ENCODE assay signal across 8 mouse cellular contexts in the genomic region with DNA sequence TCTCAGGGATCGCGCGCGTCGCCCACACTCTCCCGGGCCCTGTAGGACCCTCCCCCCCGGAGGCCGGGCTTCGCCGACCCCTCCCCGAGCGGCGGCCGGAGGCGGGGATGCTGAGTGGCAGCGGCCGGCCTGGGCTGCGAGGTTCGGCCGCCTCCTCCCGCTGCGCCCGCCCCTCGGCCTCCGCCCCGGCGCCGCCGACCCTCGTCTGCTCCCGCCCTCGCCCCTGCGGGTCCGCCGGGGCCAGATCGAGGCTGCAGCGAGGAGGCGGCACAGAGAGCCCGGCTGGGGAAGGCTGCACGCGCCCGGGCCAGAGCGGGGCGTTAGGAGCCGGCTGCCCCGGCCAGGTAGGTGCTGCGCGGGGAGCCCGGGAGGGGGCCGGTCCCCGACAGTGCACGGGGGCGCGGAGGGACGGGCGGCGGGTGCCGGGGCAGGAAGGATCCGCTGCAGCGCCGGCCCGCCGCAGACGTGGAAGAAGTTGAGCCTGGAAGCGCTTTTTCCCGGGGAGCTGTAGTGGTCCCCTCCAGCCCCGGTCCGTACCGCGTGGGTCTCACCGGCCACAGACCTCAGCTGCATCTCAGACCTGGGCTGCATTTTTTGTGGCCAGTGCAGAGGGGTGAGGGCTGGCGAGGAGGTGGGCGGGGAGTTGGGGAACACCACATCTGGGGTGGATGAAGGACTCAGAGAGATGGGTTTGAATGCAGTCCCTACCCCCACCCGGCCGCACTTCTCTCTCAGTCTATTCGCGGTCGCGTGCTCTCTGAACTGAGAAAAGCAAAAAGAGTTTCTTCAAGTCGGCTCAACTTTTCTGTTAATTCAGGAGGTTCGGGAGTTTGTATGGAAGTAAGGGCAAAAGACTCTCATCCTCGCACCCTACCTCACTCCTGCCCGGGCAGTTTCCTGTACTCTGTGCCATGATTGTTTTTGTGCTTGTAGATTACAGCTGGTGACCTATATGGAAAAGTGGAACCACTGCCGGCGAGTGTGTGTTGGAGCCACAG. TPM values are rescaled to one million over a fixed set of nuclear protein-coding genes. Genes with fewer than 3 reads are reported as not detected.
DNase-seq lines count a peak whose midpoint lies in the region; ATAC-seq and TF ChIP-seq lines count a peak whose summit lies in the region.

A gene (plus strand): TSS at position 234 of the 998 bp plus-strand sequence.

- no peaks in the 10 kb centered on the region; the same call in 1 of the 2 replicates for H3K27me3 ChIP-seq in heart, adult 2 months (ENCODE audit: control insufficient read depth, insufficient read depth, low read length)
- H3K27me3 ChIP-seq in kidney, embryonic 15.5 days, result no peaks in the 10 kb centered on the region
- peaks cover 67% of the 10 kb centered on the region for H3K27me3 ChIP-seq in liver, embryonic 13.5 days

- TF ChIP-seq POLR2A in heart, adult 2 months (IDR thresholded peaks at IDR 0.05; ENCODE audit: insufficient read depth, low read depth, low read length), result no peak

- no peaks in the 10 kb centered on the region for H3K79me2 ChIP-seq in heart, adult 2 months (replicated peaks; ENCODE audit: control insufficient read depth, insufficient read depth, low read length)

- 0 out of 2 replicates have a peak, but pooled peaks cover 4% of the 10 kb centered on the region for H3K9me3 ChIP-seq in kidney, embryonic 15.5 days (replicated peaks)
- no peaks in the 10 kb centered on the region for H3K9me3 ChIP-seq in liver, embryonic 13.5 days (replicated peaks)

- WGBS in heart, adult 2 months, result 1% methylated on average over 85 of the region's 85 CpGs
- under 1% methylated on average over 78 of the region's 85 CpGs for WGBS in kidney, embryonic 15.5 days
- under 1% methylated on average over 85 of the region's 85 CpGs for WGBS in liver, embryonic 13.5 days (ENCODE audit: insufficient replicate concordance)

- peak; percentile 90 for ATAC-seq in kidney, embryonic 15.5 days (replicated peaks; ENCODE audit: low FRiP score)
- peak; percentile 58 for ATAC-seq in liver, embryonic 13.5 days (ENCODE audit: low read depth)

- peak within 1 kb of the TSS; percentile 79 for H3K4me2 ChIP-seq in kidney, embryonic 15.5 days
- H3K4me2 ChIP-seq in liver, embryonic 13.5 days, result peak within 1 kb of the TSS; percentile 72

- no peaks in the 10 kb centered on the region for H3K4me1 ChIP-seq in heart, adult 2 months (ENCODE audit: control insufficient read depth, insufficient read depth, low read length)
- peaks cover 45% of the 10 kb centered on the region for H3K4me1 ChIP-seq in kidney, embryonic 15.5 days
- H3K4me1 ChIP-seq in liver, embryonic 13.5 days (replicated peaks), result peaks cover 16% of the 10 kb centered on the region

- peak within 1 kb of the TSS; percentile 61 for H3K27ac ChIP-seq in heart, adult 2 months
- H3K27ac ChIP-seq in kidney, embryonic 15.5 days, result peak within 1 kb of the TSS; percentile 96
- no peak within 1 kb of the TSS for H3K27ac ChIP-seq in liver, embryonic 13.5 days

- peak within 1 kb of the TSS; percentile 79 for H3K9ac ChIP-seq in heart, adult 2 months (ENCODE audit: low read depth, low read length)
- H3K9ac ChIP-seq in kidney, embryonic 15.5 days, result peak within 1 kb of the TSS; percentile 90
- H3K9ac ChIP-seq in liver, embryonic 13.5 days, result peak within 1 kb of the TSS; percentile 59

- no peak for TF ChIP-seq EP300 in heart, adult 2 months (IDR thresholded peaks at IDR 0.05; ENCODE audit: insufficient read depth, low read depth, low read length)

- H3K36me3 ChIP-seq in heart, adult 2 months (ENCODE audit: control insufficient read depth, insufficient read depth, low read length), result no peaks in the 10 kb centered on the region
- H3K36me3 ChIP-seq in kidney, embryonic 15.5 days, result peaks cover 8% of the 10 kb centered on the region; the same call in 1 of the 2 replicates
- no peaks in the 10 kb centered on the region for H3K36me3 ChIP-seq in liver, embryonic 13.5 days

- DNase-seq in layer of hippocampus, adult 11-12 months (ENCODE audit: low spot score), result peak; percentile 19
- DNase-seq in layer of hippocampus, adult 9-11 months, result no peak
- peak; percentile 84 for DNase-seq in embryo, embryonic 10 days (ENCODE audit: low spot score)
- peak; percentile 71 to 74 for DNase-seq in heart, adult 2 months
- no peak for DNase-seq in liver, embryonic 13.5 days
- DNase-seq in naive thymus-derived CD4-positive, alpha-beta T cell, adult 2 months (ENCODE audit: low read depth), result peak; percentile 38
- peak; percentile 22 for DNase-seq in thymus, postnatal 25 days

- H3K4me3 ChIP-seq in heart, adult 2 months, result peak within 1 kb of the TSS; percentile 78
- H3K4me3 ChIP-seq in kidney, embryonic 15.5 days (replicated peaks), result peak within 1 kb of the TSS; percentile 89
- H3K4me3 ChIP-seq in liver, embryonic 13.5 days (replicated peaks), result peak within 1 kb of the TSS; percentile 62

- intact Hi-C loops in heart, adult 2 months (cut with DNase I), result loop anchor here (5.0 kb wide), 1 partner anchor 221 kb away; no protein-coding TSS in a partner anchor

- TF ChIP-seq CTCF in heart, adult 2 months (IDR thresholded peaks at IDR 0.05), result no peak

RNA-seq across cellular contexts. Expression of the gene that starts here (rescaled TPM):
- 1 to 10 TPM; 2.8 to 4.0 TPM for total RNA-seq in heart, adult 2 months (2021)
- 3.5 and 9.6 TPM in 2 replicates for polyA plus RNA-seq in heart, adult 2 months (2012; rRNA removed)
- 87.7 and 89.1 TPM in 2 replicates for polyA plus RNA-seq in kidney, embryonic 15.5 days (2015; fragmentation: Nextera tagmentation; extraction: Ambion mirVana)
- 4.8 and 6.0 TPM in 2 replicates for polyA plus RNA-seq in liver, embryonic 13.5 days (2015; fragmentation: Nextera tagmentation; extraction: Ambion mirVana)

Comparison
In these comparisons a context has a peak if more than half of its experiments do, and no peak if none do; other contexts are left out.
1. DNase-seq: peak in layer of hippocampus, adult 11-12 months (single experiment), embryo, embryonic 10 days (single experiment), heart, adult 2 months (2 of 2), naive thymus-derived CD4-positive, alpha-beta T cell, adult 2 months (single experiment) and thymus, postnatal 25 days (single experiment); none in layer of hippocampus, adult 9-11 months (single experiment) and liver, embryonic 13.5 days (single experiment).
2. Peak in every context shown above with its lines, with median percentiles within 50 percentile points of each other: H3K4me3 ChIP-seq and H3K9ac ChIP-seq.